Comparison of ENCODE assay signal across 15 mouse cellular contexts in the genomic region with DNA sequence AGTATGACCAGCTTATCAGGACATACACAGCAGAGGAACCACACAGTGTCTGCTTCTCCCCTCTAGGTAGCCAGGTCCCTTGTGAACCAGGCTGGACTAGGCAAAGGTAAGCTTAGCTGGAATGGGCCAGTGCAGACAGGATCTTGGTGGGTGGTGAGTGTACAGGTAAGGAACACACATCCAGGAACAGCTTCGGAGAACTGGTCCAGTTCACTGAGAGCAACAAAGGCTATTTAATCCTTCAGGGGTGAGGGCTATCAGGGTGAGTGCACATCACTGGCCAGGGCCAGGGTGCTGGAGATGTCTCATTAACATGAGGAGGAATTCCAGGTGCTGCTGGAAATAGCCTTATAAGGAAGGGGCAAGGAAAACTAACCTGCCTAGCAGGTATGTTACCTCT.
"Had no signal": no experiment of that assay in that cellular context is flagged by ENCODE, and none has a peak within 500 bp of the region (broad histone marks: within the 10 kb centered on the region; RNA-seq: fewer than 3 reads in every experiment).

No protein-coding gene starts in this region.

- H3K4me2 ChIP-seq: liver, embryonic 13.5 days; midbrain, embryonic 13.5 days had no signal

- H3K36me3 ChIP-seq: liver, embryonic 13.5 days; midbrain, embryonic 10.5 days; midbrain, embryonic 13.5 days had no signal

- DNase-seq: layer of hippocampus, adult 9-11 months; liver, embryonic 13.5 days; lung, adult 2 months; lung, postnatal 14 days; thymus, adult 18-20 months; thymus, postnatal 36 days had no signal

- H3K27me3 ChIP-seq: liver, embryonic 13.5 days; midbrain, embryonic 13.5 days had no signal

- H3K4me1 ChIP-seq: liver, embryonic 13.5 days; megakaryocyte, embryonic 14.5 days had no signal

- H3K9me3 ChIP-seq: liver, embryonic 13.5 days; megakaryocyte, embryonic 14.5 days; midbrain, embryonic 10.5 days; midbrain, embryonic 13.5 days had no signal

- H3K4me3 ChIP-seq: layer of hippocampus, adult 2 months; liver, embryonic 13.5 days; megakaryocyte, embryonic 14.5 days; midbrain, embryonic 10.5 days; midbrain, embryonic 13.5 days had no signal

- H3K27ac ChIP-seq: hindbrain, postnatal 0 days; layer of hippocampus, adult 2 months; liver, embryonic 13.5 days; macrophage; midbrain, embryonic 10.5 days; midbrain, embryonic 13.5 days had no signal

- ATAC-seq: hindbrain, postnatal 0 days; inflammation-experienced regulatory T-cells, adult 6 months; intestine, embryonic 16.5 days; midbrain, embryonic 13.5 days; midbrain, embryonic 16.5 days had no signal

- H3K9ac ChIP-seq: liver, embryonic 13.5 days; midbrain, embryonic 13.5 days had no signal
